In genomic region chr6:51656078-51656477, GRCm38 (mm10) we compare ENCODE assay signal across 19 mouse cellular contexts.
A peak's percentile ranks its signal among the peaks of the same experiment; 100 is the strongest.
DNase-seq lines count a peak whose midpoint lies in the region; ATAC-seq and TF ChIP-seq lines count a peak whose summit lies in the region.
"Had no signal": no experiment of that assay in that cellular context is flagged by ENCODE, and none has a peak within 500 bp of the region (broad histone marks: within the 10 kb centered on the region; RNA-seq: fewer than 3 reads in every experiment).

No protein-coding gene starts in this region.

- DNase-seq in neural tube, embryonic 11.5 days (ENCODE audit: low spot score): no peak
- no peak for DNase-seq in neural tube, embryonic 10.5 days (ENCODE audit: extremely low spot score, low spot score)
- DNase-seq in forebrain, postnatal 0 days: peak; percentile 70
- no peak for DNase-seq in urinary bladder, postnatal 10 days (ENCODE audit: low spot score)
- no peak for DNase-seq in adrenal gland, postnatal 25 days
- no peak for DNase-seq in frontal cortex, postnatal 25 days (ENCODE audit: low spot score in 2 of 2)
- DNase-seq: adrenal gland, adult 8-10 months; cerebellum, postnatal 25 days; heart, adult 18-20 months; kidney, adult 2 months; kidney, postnatal 36 days; lung, postnatal 36 days; spleen, adult 18-20 months; thymus, postnatal 4 days had no signal

- no peak overlapping the region for H3K4me2 ChIP-seq in neural tube, embryonic 11.5 days (ENCODE audit: low read depth)
- H3K4me2 ChIP-seq in forebrain, postnatal 0 days (ENCODE audit: low read depth): no peak overlapping the region
- H3K4me2 ChIP-seq in midbrain, embryonic 13.5 days (replicated peaks): no peak overlapping the region
- H3K4me2 ChIP-seq: heart, embryonic 15.5 days; stomach, embryonic 15.5 days had no signal

- H3K36me3 ChIP-seq in neural tube, embryonic 11.5 days (ENCODE audit: control insufficient read depth, insufficient read depth, low read length): no peaks in the 10 kb centered on the region
- no peaks in the 10 kb centered on the region for H3K36me3 ChIP-seq in forebrain, postnatal 0 days (ENCODE audit: insufficient read depth)
- H3K36me3 ChIP-seq in midbrain, embryonic 13.5 days: no peaks in the 10 kb centered on the region
- H3K36me3 ChIP-seq: heart, embryonic 15.5 days; stomach, embryonic 15.5 days had no signal

- no peak overlapping the region for H3K9ac ChIP-seq in neural tube, embryonic 11.5 days (ENCODE audit: low read length)
- H3K9ac ChIP-seq in forebrain, postnatal 0 days: no peak overlapping the region
- no peak overlapping the region for H3K9ac ChIP-seq in midbrain, embryonic 13.5 days (replicated peaks)
- H3K9ac ChIP-seq: heart, embryonic 15.5 days; stomach, embryonic 15.5 days had no signal

- no peak for ATAC-seq in neural tube, embryonic 11.5 days (ENCODE audit: insufficient read depth, low FRiP score, low TSS enrichment)
- peak; percentile 82 for ATAC-seq in forebrain, postnatal 0 days
- ATAC-seq in midbrain, embryonic 13.5 days: no peak
- ATAC-seq: CD4-positive, CD25-positive, alpha-beta regulatory T cell, adult 4 months had no signal

- TF ChIP-seq CTCF in forebrain, postnatal 0 days (IDR thresholded peaks at IDR 0.05; ENCODE audit: low read depth): no peak

- H3K27ac ChIP-seq in neural tube, embryonic 11.5 days (ENCODE audit: low read depth, low read length): peak overlapping the region; percentile 24; the same call in 1 of the 2 replicates
- peak overlapping the region; percentile 83 for H3K27ac ChIP-seq in forebrain, postnatal 0 days (ENCODE audit: low read depth, low read length)
- peak overlapping the region; percentile 87 for H3K27ac ChIP-seq in midbrain, embryonic 13.5 days
- H3K27ac ChIP-seq: heart, embryonic 15.5 days; stomach, embryonic 15.5 days had no signal

- H3K4me3 ChIP-seq in neural tube, embryonic 11.5 days (ENCODE audit: low read depth, low read length): no peak overlapping the region
- H3K4me3 ChIP-seq in forebrain, postnatal 0 days (ENCODE audit: low read depth, low read length): no peak overlapping the region
- H3K4me3 ChIP-seq in midbrain, embryonic 13.5 days (replicated peaks): no peak overlapping the region
- H3K4me3 ChIP-seq: erythroblast, embryonic 14.5 days; heart, embryonic 15.5 days; stomach, embryonic 15.5 days had no signal

- peaks cover 20% of the 10 kb centered on the region for H3K4me1 ChIP-seq in neural tube, embryonic 11.5 days (ENCODE audit: control insufficient read depth, insufficient read depth, low read length)
- peaks cover 22% of the 10 kb centered on the region; the same call in 1 of the 2 replicates for H3K4me1 ChIP-seq in forebrain, postnatal 0 days (ENCODE audit: insufficient read depth)
- H3K4me1 ChIP-seq in midbrain, embryonic 13.5 days (replicated peaks): peaks cover 37% of the 10 kb centered on the region
- H3K4me1 ChIP-seq: heart, embryonic 15.5 days; stomach, embryonic 15.5 days had no signal

- H3K9me3 ChIP-seq in neural tube, embryonic 11.5 days (ENCODE audit: control insufficient read depth, low read length): no peaks in the 10 kb centered on the region
- H3K9me3 ChIP-seq in forebrain, postnatal 0 days (ENCODE audit: low read length): no peaks in the 10 kb centered on the region
- H3K9me3 ChIP-seq in midbrain, embryonic 13.5 days: no peaks in the 10 kb centered on the region
- H3K9me3 ChIP-seq: heart, embryonic 15.5 days; stomach, embryonic 15.5 days had no signal

- no peaks in the 10 kb centered on the region for H3K27me3 ChIP-seq in neural tube, embryonic 11.5 days (ENCODE audit: control insufficient read depth, insufficient read depth, low read length)
- no peaks in the 10 kb centered on the region for H3K27me3 ChIP-seq in forebrain, postnatal 0 days (ENCODE audit: insufficient read depth, low read length)
- H3K27me3 ChIP-seq in midbrain, embryonic 13.5 days: no peaks in the 10 kb centered on the region
- H3K27me3 ChIP-seq: heart, embryonic 15.5 days; stomach, embryonic 15.5 days had no signal

- 68% methylated on average over 7 of the region's 7 CpGs for WGBS in neural tube, embryonic 11.5 days
- 33% methylated on average over 7 of the region's 7 CpGs for WGBS in forebrain, postnatal 0 days
- WGBS in midbrain, embryonic 13.5 days: 50% methylated on average over 7 of the region's 7 CpGs

Comparison
In these comparisons a context has a peak if more than half of its experiments do, and no peak if none do; other contexts are left out.
1. H3K27ac ChIP-seq: peak in every context shown above with its lines; median percentile 87 in midbrain, embryonic 13.5 days; 83 in forebrain, postnatal 0 days; 24 in neural tube, embryonic 11.5 days.